Mouse (Mus musculus): Measurements from ENCODE around the gene Mllt1. TPM values are rescaled to one million over a fixed set of nuclear protein-coding genes. Genes with fewer than 3 reads are reported as not detected.

Mllt1 gene
- total and polyA plus RNA-seq, 3 experiments, result 25.0 to 63.0 TPM; not detected in 1

DNA sequence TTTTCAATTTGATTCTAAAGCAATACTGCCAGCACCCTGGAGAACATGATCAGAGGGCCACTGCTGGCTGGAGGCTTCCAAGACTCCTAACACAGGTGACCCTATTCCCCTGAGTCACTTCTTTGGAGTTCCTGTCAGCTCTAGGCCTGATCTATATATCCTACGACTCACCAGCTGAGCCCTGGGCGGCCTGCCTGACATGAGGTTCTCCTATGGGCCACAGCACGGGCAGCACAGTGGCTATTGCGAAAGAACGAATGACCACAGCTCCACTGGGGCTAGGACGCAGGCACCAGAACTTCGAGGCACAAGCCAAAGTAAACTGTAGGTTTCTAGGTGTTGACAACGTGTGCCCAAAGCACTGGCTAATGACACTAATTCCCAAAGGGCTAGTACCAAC, 5.2 kb downstream of the Mllt1 start:
- TF ChIP-seq TBP (IDR thresholded peaks at IDR 0.05; ENCODE audit: low read depth, low read length) (no peak), MEF2A (IDR thresholded peaks at IDR 0.05; ENCODE audit: extremely low read depth, insufficient replicate concordance, low read depth, low read length, poor library complexity, severe bottlenecking) (no peak), ZNF384 (IDR thresholded peaks at IDR 0.05; ENCODE audit: low read depth, low read length) (no peak), ZKSCAN1 (IDR thresholded peaks at IDR 0.05; ENCODE audit: low read depth, low read length) (no peak), MAX (IDR thresholded peaks at IDR 0.05; ENCODE audit: low read length) (no peak), KAT2A (conservative IDR thresholded peaks at IDR 0.05; ENCODE audit: low read depth, low read length) (no peak)
- H3K79me2 ChIP-seq (ENCODE audit: control insufficient read depth, insufficient read depth, low read length, poor library complexity), result peaks cover 61% of the 10 kb centered on the region
- H3K27ac ChIP-seq (ENCODE audit: control insufficient read depth, low read depth, low read length), result no peak overlapping the region
- no peak overlapping the region for H3K4me3 ChIP-seq (ENCODE audit: control insufficient read depth in 1 of 2, insufficient read depth in 1 of 2, low read depth in 2 of 2, low read length in 2 of 2)
- no peaks in the 10 kb centered on the region for H3K9me3 ChIP-seq (replicated peaks; ENCODE audit: insufficient read depth, low read length)
- peaks cover 10 to 29% of the 10 kb centered on the region in 2 experiments for H3K4me1 ChIP-seq (ENCODE audit: control insufficient read depth in 1 of 2, insufficient read depth in 2 of 2, low read length in 2 of 2)
- no peaks in the 10 kb centered on the region for H3K27me3 ChIP-seq (ENCODE audit: control insufficient read depth in 1 of 2, insufficient read depth in 2 of 2, low read length in 2 of 2)
- no peak overlapping the region for H3K9ac ChIP-seq (ENCODE audit: control insufficient read depth, low read depth, low read length, poor library complexity, severe bottlenecking)
- no peak for DNase-seq (ENCODE audit: low read depth, low spot score)
- peaks cover 0 to 26% of the 10 kb centered on the region in 2 experiments; a peak in 2 of 4 replicates for H3K36me3 ChIP-seq (ENCODE audit: control insufficient read depth in 1 of 2, insufficient read depth in 2 of 2, low read length in 2 of 2)

DNA sequence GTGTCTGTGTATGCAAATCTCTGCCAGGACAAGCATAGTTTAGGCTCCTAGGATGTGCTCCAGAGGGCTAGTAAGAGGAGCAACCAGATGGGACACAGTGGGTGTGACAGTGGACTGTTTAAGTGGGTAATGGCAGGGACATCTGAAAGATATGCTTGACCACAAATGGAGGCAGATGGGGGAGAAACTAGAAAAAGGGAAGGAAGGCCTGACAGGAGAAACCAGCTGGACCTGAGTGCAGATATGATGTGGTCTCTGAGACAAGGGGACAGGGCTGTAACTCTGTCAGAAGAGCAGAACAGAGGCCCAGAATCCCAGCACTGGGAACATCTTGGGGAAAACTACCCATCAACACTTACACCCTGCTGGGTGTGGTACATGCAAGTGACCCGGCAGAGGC, 5.7 kb downstream of the Mllt1 start:
- Histone ChIP-seq H3K27me3 (ENCODE audit: control insufficient read depth in 1 of 2, insufficient read depth in 2 of 2, low read length in 2 of 2) (no peaks in the 10 kb centered on the region), H3K9me3 (replicated peaks; ENCODE audit: insufficient read depth, low read length) (no peaks in the 10 kb centered on the region), H3K79me2 (ENCODE audit: control insufficient read depth, insufficient read depth, low read length, poor library complexity) (peaks cover 56% of the 10 kb centered on the region)

GRCm38 (mm10) chr17:56929101-56929500, 6.1 kb downstream of the Mllt1 start:
- H3K9me3 ChIP-seq (replicated peaks; ENCODE audit: insufficient read depth, low read length), result no peaks in the 10 kb centered on the region
- H3K4me1 ChIP-seq (ENCODE audit: control insufficient read depth in 1 of 2, insufficient read depth in 2 of 2, low read length in 2 of 2), result peaks cover 10 to 29% of the 10 kb centered on the region in 2 experiments
- H3K27ac ChIP-seq (ENCODE audit: control insufficient read depth, low read depth, low read length), result no peak overlapping the region
- no peak overlapping the region for H3K4me3 ChIP-seq (ENCODE audit: control insufficient read depth in 1 of 2, insufficient read depth in 1 of 2, low read depth in 2 of 2, low read length in 2 of 2)
- no peak overlapping the region for H3K9ac ChIP-seq (ENCODE audit: control insufficient read depth, low read depth, low read length, poor library complexity, severe bottlenecking)
- H3K79me2 ChIP-seq (ENCODE audit: control insufficient read depth, insufficient read depth, low read length, poor library complexity), result peaks cover 51% of the 10 kb centered on the region
- TF ChIP-seq MXI1 (IDR thresholded peaks at IDR 0.05; ENCODE audit: low read depth, low read length) (0 out of 2 replicates have a peak, but pooled peaks have one; percentile 11), USF1 (IDR thresholded peaks at IDR 0.05; ENCODE audit: low read depth, low read length) (no peak)
- peaks cover 0 to 22% of the 10 kb centered on the region in 2 experiments; a peak in 3 of 4 replicates for H3K36me3 ChIP-seq (ENCODE audit: control insufficient read depth in 1 of 2, insufficient read depth in 2 of 2, low read length in 2 of 2)
- no peaks in the 10 kb centered on the region for H3K27me3 ChIP-seq (ENCODE audit: control insufficient read depth in 1 of 2, insufficient read depth in 2 of 2, low read length in 2 of 2)
- peak; percentile 47 for DNase-seq (ENCODE audit: low read depth, low spot score)

More for the DNA sequence above, 5.7 kb downstream of the Mllt1 start:
- H3K9ac ChIP-seq (ENCODE audit: control insufficient read depth, low read depth, low read length, poor library complexity, severe bottlenecking), result no peak overlapping the region
- H3K4me3 ChIP-seq (ENCODE audit: control insufficient read depth in 1 of 2, insufficient read depth in 1 of 2, low read depth in 2 of 2, low read length in 2 of 2), result no peak overlapping the region
- no peak overlapping the region for H3K27ac ChIP-seq (ENCODE audit: control insufficient read depth, low read depth, low read length)
- H3K4me1 ChIP-seq (ENCODE audit: control insufficient read depth in 1 of 2, insufficient read depth in 2 of 2, low read length in 2 of 2), result peaks cover 10 to 29% of the 10 kb centered on the region in 2 experiments
- TF ChIP-seq EP300 (IDR thresholded peaks at IDR 0.05; ENCODE audit: low read depth in 1 of 2, low read length in 2 of 2) (0 out of 4 replicates have a peak, but pooled peaks of 1 of the 2 experiments have one; percentile 5), MAFK (IDR thresholded peaks at IDR 0.05; ENCODE audit: borderline replicate concordance, low read depth, low read length) (no peak), KAT2A (conservative IDR thresholded peaks at IDR 0.05; ENCODE audit: low read depth, low read length) (no peak), TAL1 (IDR thresholded peaks at IDR 0.05; ENCODE audit: low read length) (peak; percentile 21; the same call in 1 of the 2 replicates), MXI1 (IDR thresholded peaks at IDR 0.05; ENCODE audit: low read depth, low read length) (0 out of 2 replicates have a peak, but pooled peaks have one; percentile 7), ELF1 (IDR thresholded peaks at IDR 0.05; ENCODE audit: low read depth, low read length) (no peak), JUND (IDR thresholded peaks at IDR 0.05; ENCODE audit: low read depth, low read length) (no peak), SIN3A (IDR thresholded peaks at IDR 0.05; ENCODE audit: low read length) (peak; percentile 64), ETS1 (IDR thresholded peaks at IDR 0.05; ENCODE audit: low read depth, low read length) (peak; percentile 72)
- peaks cover 0 to 26% of the 10 kb centered on the region in 2 experiments; a peak in 3 of 4 replicates for H3K36me3 ChIP-seq (ENCODE audit: control insufficient read depth in 1 of 2, insufficient read depth in 2 of 2, low read length in 2 of 2)
- DNase-seq (ENCODE audit: low read depth, low spot score), result peak; percentile 38
